8 mouse cellular contexts compared by ENCODE assay signal in genomic region chr7:132723906-132724305, GRCm38 (mm10).
A peak's percentile ranks its signal among the peaks of the same experiment; 100 is the strongest.
DNase-seq lines count a peak whose midpoint lies in the region; ATAC-seq and TF ChIP-seq lines count a peak whose summit lies in the region.

No protein-coding gene starts in this region.

- no peak for TF ChIP-seq EP300 in stomach, postnatal 0 days (optimal IDR thresholded peaks at IDR 0.05)

- 44% methylated on average over 11 of the region's 11 CpGs for WGBS in bone marrow, adult 2 months
- WGBS in forebrain, embryonic 15.5 days, result 75% methylated on average over 11 of the region's 11 CpGs
- 68% methylated on average over 11 of the region's 11 CpGs for WGBS in hindbrain, embryonic 16.5 days
- 56% methylated on average over 11 of the region's 11 CpGs for WGBS in liver, embryonic 16.5 days (ENCODE audit: insufficient replicate concordance)
- 57% methylated on average over 11 of the region's 11 CpGs for WGBS in stomach, postnatal 0 days

- no peaks in the 10 kb centered on the region for H3K27me3 ChIP-seq in forebrain, embryonic 15.5 days
- H3K27me3 ChIP-seq in hindbrain, embryonic 16.5 days (replicated peaks; ENCODE audit: control insufficient read depth, insufficient read depth, low read length), result no peaks in the 10 kb centered on the region
- no peaks in the 10 kb centered on the region for H3K27me3 ChIP-seq in liver, embryonic 16.5 days (ENCODE audit: control insufficient read depth, insufficient read depth, low read depth, low read length)
- H3K27me3 ChIP-seq in stomach, postnatal 0 days (ENCODE audit: control insufficient read depth, insufficient read depth, low read length), result no peaks in the 10 kb centered on the region

- no peak for TF ChIP-seq POLR2A in bone marrow, adult 2 months (IDR thresholded peaks at IDR 0.05; ENCODE audit: borderline replicate concordance, control insufficient read depth, low read depth, low read length)

- H3K9me3 ChIP-seq in forebrain, embryonic 15.5 days, result no peaks in the 10 kb centered on the region
- no peaks in the 10 kb centered on the region for H3K9me3 ChIP-seq in hindbrain, embryonic 16.5 days (ENCODE audit: control insufficient read depth, low read length)
- no peaks in the 10 kb centered on the region for H3K9me3 ChIP-seq in liver, embryonic 16.5 days (replicated peaks; ENCODE audit: control insufficient read depth, low read length)
- H3K9me3 ChIP-seq in stomach, postnatal 0 days (ENCODE audit: control insufficient read depth, low read length), result no peaks in the 10 kb centered on the region

- peak; percentile 70 for ATAC-seq in forebrain, embryonic 15.5 days (replicated peaks)
- ATAC-seq in hindbrain, embryonic 16.5 days, result peak; percentile 87
- peak; percentile 92 for ATAC-seq in liver, embryonic 16.5 days (ENCODE audit: low read depth)
- peak; percentile 60 for ATAC-seq in stomach, postnatal 0 days (ENCODE audit: low FRiP score, low TSS enrichment)

- peak; percentile 59 to 84 for DNase-seq in adrenal gland, adult (ENCODE audit: inconsistent age in 2 of 2, low spot score in 1 of 2)
- DNase-seq in adrenal gland, postnatal 4 days (ENCODE audit: low spot score in 2 of 2), result no peak
- peak; percentile 84 for DNase-seq in 3134 (ENCODE audit: extremely low read depth, insufficient read length, low spot score)
- peak; percentile 54 for DNase-seq in stomach, postnatal 0 days (ENCODE audit: low spot score)

- peak overlapping the region; percentile 88 for H3K27ac ChIP-seq in bone marrow, adult 2 months (ENCODE audit: control insufficient read depth, insufficient read depth, low read depth, low read length, poor library complexity)
- H3K27ac ChIP-seq in forebrain, embryonic 15.5 days (replicated peaks), result no peak overlapping the region
- no peak overlapping the region; the same call in none of the 2 replicates for H3K27ac ChIP-seq in hindbrain, embryonic 16.5 days (ENCODE audit: low read depth, low read length)
- peak overlapping the region; percentile 69 for H3K27ac ChIP-seq in liver, embryonic 16.5 days (ENCODE audit: low read length)
- no peak overlapping the region for H3K27ac ChIP-seq in stomach, postnatal 0 days (replicated peaks)

- H3K9ac ChIP-seq in forebrain, embryonic 15.5 days (replicated peaks), result no peak overlapping the region
- H3K9ac ChIP-seq in hindbrain, embryonic 16.5 days (ENCODE audit: low read depth, low read length), result no peak overlapping the region
- no peak overlapping the region for H3K9ac ChIP-seq in liver, embryonic 16.5 days (ENCODE audit: low read depth, low read length)
- no peak overlapping the region for H3K9ac ChIP-seq in stomach, postnatal 0 days (ENCODE audit: low read length)

- H3K36me3 ChIP-seq in forebrain, embryonic 15.5 days, result no peaks in the 10 kb centered on the region
- no peaks in the 10 kb centered on the region for H3K36me3 ChIP-seq in hindbrain, embryonic 16.5 days (ENCODE audit: control insufficient read depth, insufficient read depth, low read length)
- H3K36me3 ChIP-seq in liver, embryonic 16.5 days (ENCODE audit: control insufficient read depth, insufficient read depth), result no peaks in the 10 kb centered on the region; the same call in 1 of the 2 replicates
- H3K36me3 ChIP-seq in stomach, postnatal 0 days (ENCODE audit: control insufficient read depth, insufficient read depth, low read length), result no peaks in the 10 kb centered on the region

- H3K4me2 ChIP-seq in forebrain, embryonic 15.5 days (replicated peaks), result no peak overlapping the region
- H3K4me2 ChIP-seq in hindbrain, embryonic 16.5 days (ENCODE audit: low read length), result no peak overlapping the region
- peak overlapping the region; percentile 50 for H3K4me2 ChIP-seq in liver, embryonic 16.5 days (ENCODE audit: low read depth, low read length)
- H3K4me2 ChIP-seq in stomach, postnatal 0 days (replicated peaks; ENCODE audit: low read depth), result no peak overlapping the region

- H3K4me1 ChIP-seq in bone marrow, adult 2 months (ENCODE audit: control insufficient read depth, insufficient read depth, low read length), result peaks cover 7% of the 10 kb centered on the region
- H3K4me1 ChIP-seq in forebrain, embryonic 15.5 days, result peaks cover 76% of the 10 kb centered on the region
- H3K4me1 ChIP-seq in hindbrain, embryonic 16.5 days (ENCODE audit: control insufficient read depth, insufficient read depth, low read depth, low read length), result peaks cover 6% of the 10 kb centered on the region
- H3K4me1 ChIP-seq in liver, embryonic 16.5 days (ENCODE audit: control insufficient read depth, low read depth, low read length), result peaks cover 45% of the 10 kb centered on the region
- H3K4me1 ChIP-seq in stomach, postnatal 0 days (replicated peaks; ENCODE audit: control insufficient read depth, insufficient read depth), result peaks cover 8% of the 10 kb centered on the region

- no peak overlapping the region for H3K4me3 ChIP-seq in bone marrow, adult 2 months (replicated peaks; ENCODE audit: control insufficient read depth, low read depth, low read length)
- H3K4me3 ChIP-seq in forebrain, embryonic 15.5 days, result no peak overlapping the region
- no peak overlapping the region for H3K4me3 ChIP-seq in hindbrain, embryonic 16.5 days (ENCODE audit: low read length)
- peak overlapping the region; percentile 23; the same call in 1 of the 2 replicates for H3K4me3 ChIP-seq in liver, embryonic 16.5 days (ENCODE audit: low read depth, low read length)
- no peak overlapping the region for H3K4me3 ChIP-seq in stomach, postnatal 0 days (ENCODE audit: low read depth, low read length)

- no peak for TF ChIP-seq CTCF in bone marrow, adult 2 months (IDR thresholded peaks at IDR 0.05; ENCODE audit: control insufficient read depth, insufficient read depth, low read length)
- no peak for TF ChIP-seq CTCF in stomach, postnatal 0 days (IDR thresholded peaks at IDR 0.05; ENCODE audit: low read depth)

Comparison
In these comparisons a context has a peak if more than half of its experiments do, and no peak if none do; other contexts are left out.
1. DNase-seq: peak in adrenal gland, adult (2 of 2), 3134 (single experiment) and stomach, postnatal 0 days (single experiment); none in adrenal gland, postnatal 4 days (0 of 2).
2. H3K27ac ChIP-seq: peak in bone marrow, adult 2 months (single experiment) and liver, embryonic 16.5 days (single experiment); none in forebrain, embryonic 15.5 days (single experiment), hindbrain, embryonic 16.5 days (single experiment) and stomach, postnatal 0 days (single experiment).
3. Peak in every context shown above with its lines, with median percentiles within 50 percentile points of each other: ATAC-seq.